Mouse (Mus musculus) effector memory CD4-positive, alpha-beta T cell, adult 5 months (primary cell): ENCODE data around the gene Clec4a3. TPM values are rescaled to one million over a fixed set of nuclear protein-coding genes. Genes with fewer than 3 reads are reported as not detected.

Experiments
- polyA plus RNA-seq: library from polyadenylated mRNA; unstranded; fragments of 100-300 nt; shearing (Covaris generic); gene quantifications from one replicate; pipeline ENCODE4 v1.2.1, GENCODE M21; 2017

The Clec4a3 gene
- polyA plus RNA-seq, result not detected

GRCm38 (mm10) chr6:122952401-122952800 is at the start of gene Clec4a3:
TSS of gene Clec4a3 (plus strand) at chr6:122952515.

GRCm38 (mm10) chr6:122921451-122921850 is 30.9 kb upstream of the Clec4a3 start, which contains the start of gene Clec4a1:
TSS of gene Clec4a1 (plus strand) at chr6:122921848.

GRCm38 (mm10) chr6:122989876-122990437 is 37.6 kb downstream of the Clec4a3 start, which contains the start of gene Clec4a4:
TSS of gene Clec4a4 (plus strand) at chr6:122990367.

Other genes starting within 250 kb of the Clec4a3 start
- gene Nanog, start 245.0 kb upstream of the Clec4a3 start, polyA plus RNA-seq, result not detected
- gene Slc2a3, start 150.9 kb upstream of the Clec4a3 start, polyA plus RNA-seq, result 26.0 TPM
- gene Foxj2, start 132.6 kb upstream of the Clec4a3 start, polyA plus RNA-seq, result 38.5 TPM
- not detected for gene C3ar1, start 96.4 kb upstream of the Clec4a3 start, polyA plus RNA-seq
- 39.7 TPM for gene Necap1, start 78.0 kb upstream of the Clec4a3 start, polyA plus RNA-seq
- gene Clec4a1, start 30.7 kb upstream of the Clec4a3 start, polyA plus RNA-seq, result not detected
- gene Clec4a4, start 37.9 kb downstream of the Clec4a3 start, polyA plus RNA-seq, result not detected
- not detected for gene Clec4b1, start 97.4 kb downstream of the Clec4a3 start, polyA plus RNA-seq
- not detected for gene Clec4a2, start 153.9 kb downstream of the Clec4a3 start, polyA plus RNA-seq
- gene Clec4b2, start 220.4 kb downstream of the Clec4a3 start, polyA plus RNA-seq, result not detected